Mouse (Mus musculus) midbrain, embryonic 13.5 days (tissue): ENCODE measurements around the gene Fsip1. TPM values are rescaled to one million over a fixed set of nuclear protein-coding genes. Genes with fewer than 3 reads are reported as not detected.
A peak's percentile ranks its signal among the peaks of the same experiment; 100 is the strongest.

Source experiments
- ATAC-seq: fragments of 200-750 bp; cut with Nextera tagmentation; 2 replicates; pipeline ENCODE4 v1.8.0; 2017; ENCODE audit warnings: mild to moderate bottlenecking, moderate TSS enrichment, moderate library complexity
- H3K27ac ChIP-seq: fragments of 300-500 bp; sonication (generic); 2 replicates; pipeline ENCODE4 v1.5.1; 2015; ENCODE audit warnings: inconsistent platforms, mild to moderate bottlenecking, moderate library complexity
- H3K27me3 ChIP-seq: fragments of 300-500 bp; sonication (generic); 2 replicates; pipeline ENCODE4 v1.6.1; 2015; ENCODE audit warnings: mild to moderate bottlenecking, inconsistent platforms
- H3K36me3 ChIP-seq: fragments of 300-500 bp; sonication (generic); 2 replicates; pipeline ENCODE4 v1.6.1; 2015; ENCODE audit warnings: mild to moderate bottlenecking, inconsistent platforms
- H3K4me1 ChIP-seq: fragments of 300-500 bp; sonication (generic); replicated peaks from 2 replicates; pipeline ENCODE4 v1.6.1; 2015; ENCODE audit warnings: inconsistent platforms
- H3K4me2 ChIP-seq: fragments of 300-500 bp; sonication (generic); replicated peaks from 2 replicates; pipeline ENCODE4 v1.6.1; 2015; ENCODE audit warnings: moderate library complexity, mild to moderate bottlenecking, inconsistent platforms
- H3K4me3 ChIP-seq: fragments of 300-500 bp; sonication (generic); replicated peaks from 2 replicates; pipeline ENCODE4 v1.5.1; 2015; ENCODE audit warnings: mild to moderate bottlenecking, inconsistent platforms
- H3K9ac ChIP-seq: fragments of 300-500 bp; sonication (generic); replicated peaks from 2 replicates; pipeline ENCODE4 v1.6.1; 2015; ENCODE audit warnings: mild to moderate bottlenecking, inconsistent platforms
- H3K9me3 ChIP-seq: fragments of 300-500 bp; sonication (generic); 2 replicates; pipeline ENCODE4 v1.6.1; 2016; ENCODE audit warnings: mild to moderate bottlenecking, inconsistent platforms
- WGBS: fragments of 180-500 bp; shearing (Covaris S2); methylation state at CpG from one replicate; pipeline ENCODE4 v1.1.7; 2015; 5-methylcytosine and 5-hydroxymethylcytosine counted together
- polyA plus RNA-seq: library from polyadenylated mRNA; unstranded; fragments of >200 nt; fragmentation: Nextera tagmentation; extraction: Ambion mirVana; gene quantifications from 2 replicates; pipeline ENCODE4 v1.2.1, GENCODE M21; 2015

The Fsip1 gene
- polyA plus RNA-seq, 1 experiment from 2014 or later: 1.6 TPM

GRCm38 (mm10) chr2:118204646-118205045 lies 52.1 kb downstream of the Fsip1 start:
- H3K9ac ChIP-seq: no peak overlapping the region
- H3K9me3 ChIP-seq: no peaks in the 10 kb centered on the region
- 41% methylated on average over 4 of the region's 4 CpGs for WGBS
- peaks cover 8% of the 10 kb centered on the region for H3K27me3 ChIP-seq
- peak overlapping the region; percentile 36 for H3K4me2 ChIP-seq
- no peak for ATAC-seq
- H3K27ac ChIP-seq: peak overlapping the region; percentile 84
- peaks cover 45% of the 10 kb centered on the region for H3K4me1 ChIP-seq
- H3K4me3 ChIP-seq: no peak overlapping the region
- no peaks in the 10 kb centered on the region for H3K36me3 ChIP-seq

- 3% methylated on average over 16 of the region's 16 CpGs for WGBS
- H3K4me3 ChIP-seq: no peak overlapping the region
- peaks cover 8% of the 10 kb centered on the region for H3K27me3 ChIP-seq
- no peak overlapping the region; the same call in 1 of the 2 replicates for H3K9ac ChIP-seq
- H3K9me3 ChIP-seq: no peaks in the 10 kb centered on the region
- peak overlapping the region; percentile 84 for H3K27ac ChIP-seq
- ATAC-seq: peak; percentile 92
- no peaks in the 10 kb centered on the region for H3K36me3 ChIP-seq
- peaks cover 45% of the 10 kb centered on the region for H3K4me1 ChIP-seq
- H3K4me2 ChIP-seq: peak overlapping the region; percentile 36
Observed at GRCm38 (mm10) chr2:118203739-118204461, 52.9 kb downstream of the Fsip1 start.

GRCm38 (mm10) chr2:118202934-118203333 lies 53.8 kb downstream of the Fsip1 start:
- Histone ChIP-seq H3K9me3 (no peaks in the 10 kb centered on the region), H3K27ac (peak overlapping the region; percentile 84), H3K27me3 (0 out of 2 replicates have a peak, but pooled peaks cover 3% of the 10 kb centered on the region), H3K4me1 (peaks cover 45% of the 10 kb centered on the region), H3K36me3 (no peaks in the 10 kb centered on the region), H3K4me3 (no peak overlapping the region), H3K9ac (no peak overlapping the region), H3K4me2 (peak overlapping the region; percentile 36; the same call in 1 of the 2 replicates)
- no peak for ATAC-seq
- WGBS: 39% methylated on average over 2 of the region's 2 CpGs

GRCm38 (mm10) chr2:118201983-118202382 lies 54.8 kb downstream of the Fsip1 start:
- ATAC-seq: no peak
- 0 out of 2 replicates have a peak, but pooled peaks cover 3% of the 10 kb centered on the region for H3K27me3 ChIP-seq
- H3K27ac ChIP-seq: no peak overlapping the region
- H3K9ac ChIP-seq: no peak overlapping the region
- H3K4me3 ChIP-seq: no peak overlapping the region
- peaks cover 45% of the 10 kb centered on the region for H3K4me1 ChIP-seq
- no peaks in the 10 kb centered on the region for H3K36me3 ChIP-seq
- H3K4me2 ChIP-seq: no peak overlapping the region
- H3K9me3 ChIP-seq: no peaks in the 10 kb centered on the region

GRCm38 (mm10) chr2:118199867-118200266 lies 56.9 kb downstream of the Fsip1 start:
- Histone ChIP-seq H3K27ac (no peak overlapping the region), H3K4me2 (no peak overlapping the region), H3K4me3 (no peak overlapping the region), H3K9me3 (no peaks in the 10 kb centered on the region), H3K27me3 (no peaks in the 10 kb centered on the region), H3K4me1 (peaks cover 31% of the 10 kb centered on the region), H3K9ac (no peak overlapping the region), H3K36me3 (no peaks in the 10 kb centered on the region)
- ATAC-seq: peak; percentile 41; the same call in 1 of the 2 replicates
- 10% methylated on average over 5 of the region's 5 CpGs for WGBS

- H3K9me3 ChIP-seq: no peaks in the 10 kb centered on the region
Observed at GRCm38 (mm10) chr2:118196966-118197365, 59.8 kb downstream of the Fsip1 start.

GRCm38 (mm10) chr2:118182136-118182535 lies 74.6 kb downstream of the Fsip1 start:
- Histone ChIP-seq H3K9me3 (0 out of 2 replicates have a peak, but pooled peaks cover 4% of the 10 kb centered on the region), H3K9ac (no peak overlapping the region), H3K4me2 (no peak overlapping the region), H3K4me1 (peaks cover 7% of the 10 kb centered on the region), H3K27ac (no peak overlapping the region), H3K4me3 (no peak overlapping the region), H3K27me3 (no peaks in the 10 kb centered on the region), H3K36me3 (no peaks in the 10 kb centered on the region)
- ATAC-seq: no peak
- 88% methylated on average over 2 of the region's 2 CpGs for WGBS

More at GRCm38 (mm10) chr2:118196966-118197365, 59.8 kb downstream of the Fsip1 start:
- Histone ChIP-seq H3K4me3 (no peak overlapping the region), H3K27ac (no peak overlapping the region), H3K4me1 (peaks cover 6% of the 10 kb centered on the region; the same call in 1 of the 2 replicates), H3K9ac (no peak overlapping the region), H3K36me3 (no peaks in the 10 kb centered on the region), H3K4me2 (no peak overlapping the region), H3K27me3 (no peaks in the 10 kb centered on the region)
- ATAC-seq: no peak
- 86% methylated on average over 3 of the region's 3 CpGs for WGBS

GRCm38 (mm10) chr2:118179873-118180585 lies 76.7 kb downstream of the Fsip1 start:
- no peak for ATAC-seq
- Histone ChIP-seq H3K9ac (no peak overlapping the region), H3K27me3 (no peaks in the 10 kb centered on the region), H3K4me1 (peaks cover 7% of the 10 kb centered on the region), H3K36me3 (no peaks in the 10 kb centered on the region), H3K4me2 (peak overlapping the region; percentile 43), H3K9me3 (0 out of 2 replicates have a peak, but pooled peaks cover 4% of the 10 kb centered on the region), H3K27ac (no peak overlapping the region), H3K4me3 (peak overlapping the region; percentile 22)

GRCm38 (mm10) chr2:118179472-118179871 lies 77.3 kb downstream of the Fsip1 start:
- Histone ChIP-seq H3K9ac (no peak overlapping the region), H3K4me1 (peaks cover 7% of the 10 kb centered on the region), H3K4me2 (peak overlapping the region; percentile 43), H3K36me3 (no peaks in the 10 kb centered on the region), H3K9me3 (0 out of 2 replicates have a peak, but pooled peaks cover 4% of the 10 kb centered on the region), H3K27me3 (no peaks in the 10 kb centered on the region), H3K4me3 (peak overlapping the region; percentile 22), H3K27ac (no peak overlapping the region)
- peak; percentile 40; the same call in 1 of the 2 replicates for ATAC-seq
- WGBS: under 1% methylated on average over 8 of the region's 10 CpGs

- no peak overlapping the region for H3K4me2 ChIP-seq
- H3K9ac ChIP-seq: no peak overlapping the region
- 0 out of 2 replicates have a peak, but pooled peaks cover 4% of the 10 kb centered on the region for H3K9me3 ChIP-seq
- H3K4me3 ChIP-seq: no peak overlapping the region
- WGBS: 68% methylated on average over 10 of the region's 10 CpGs
- H3K27me3 ChIP-seq: no peaks in the 10 kb centered on the region
- no peak overlapping the region for H3K27ac ChIP-seq
- no peaks in the 10 kb centered on the region for H3K36me3 ChIP-seq
- H3K4me1 ChIP-seq: peaks cover 3% of the 10 kb centered on the region
- ATAC-seq: no peak
Observed at GRCm38 (mm10) chr2:118174558-118175383, 82.0 kb downstream of the Fsip1 start.

- no peak for ATAC-seq
- H3K4me2 ChIP-seq: no peak overlapping the region
- H3K36me3 ChIP-seq: no peaks in the 10 kb centered on the region
- no peaks in the 10 kb centered on the region for H3K27me3 ChIP-seq
- no peak overlapping the region for H3K4me3 ChIP-seq
- H3K27ac ChIP-seq: no peak overlapping the region
- H3K9ac ChIP-seq: no peak overlapping the region
- no peaks in the 10 kb centered on the region for H3K9me3 ChIP-seq
- H3K4me1 ChIP-seq: no peaks in the 10 kb centered on the region; the same call in 1 of the 2 replicates
- 44% methylated on average over 1 of the region's 1 CpGs for WGBS
Observed at GRCm38 (mm10) chr2:118168225-118168624, 88.5 kb downstream of the Fsip1 start.
